28 mouse cellular contexts compared by ENCODE assay signal in genomic region chr15:98036578-98036977, GRCm38 (mm10). TPM values are rescaled to one million over a fixed set of nuclear protein-coding genes. Genes with fewer than 3 reads are reported as not detected.
DNase-seq lines count a peak whose midpoint lies in the region; ATAC-seq and TF ChIP-seq lines count a peak whose summit lies in the region.
"Had no signal": no experiment of that assay in that cellular context is flagged by ENCODE, and none has a peak within 500 bp of the region (broad histone marks: within the 10 kb centered on the region; RNA-seq: fewer than 3 reads in every experiment).

No protein-coding gene starts in this region.

- H3K36me3 ChIP-seq in midbrain, postnatal 0 days (ENCODE audit: insufficient read depth, low read length), result peaks cover 23% of the 10 kb centered on the region
- peaks cover 9% of the 10 kb centered on the region; the same call in 1 of the 2 replicates for H3K36me3 ChIP-seq in midbrain, embryonic 15.5 days (replicated peaks)
- peaks cover 17% of the 10 kb centered on the region; the same call in 1 of the 2 replicates for H3K36me3 ChIP-seq in stomach, postnatal 0 days (ENCODE audit: control insufficient read depth, insufficient read depth, low read length)

- H3K9me3 ChIP-seq in midbrain, postnatal 0 days (ENCODE audit: low read length), result no peaks in the 10 kb centered on the region
- H3K9me3 ChIP-seq in midbrain, embryonic 15.5 days, result no peaks in the 10 kb centered on the region
- H3K9me3 ChIP-seq in stomach, postnatal 0 days (ENCODE audit: control insufficient read depth, low read length), result no peaks in the 10 kb centered on the region
- H3K9me3 ChIP-seq: embryonic facial prominence, embryonic 10.5 days; embryonic facial prominence, embryonic 15.5 days; forebrain, embryonic 13.5 days; hindbrain, embryonic 12.5 days; limb, embryonic 12.5 days; liver, embryonic 12.5 days; megakaryocyte, embryonic 14.5 days; midbrain, embryonic 12.5 days had no signal

- H3K27me3 ChIP-seq in midbrain, postnatal 0 days (ENCODE audit: insufficient read depth, low read length), result no peaks in the 10 kb centered on the region
- H3K27me3 ChIP-seq in midbrain, embryonic 15.5 days (replicated peaks), result no peaks in the 10 kb centered on the region
- no peaks in the 10 kb centered on the region for H3K27me3 ChIP-seq in stomach, postnatal 0 days (ENCODE audit: control insufficient read depth, insufficient read depth, low read length)
- H3K27me3 ChIP-seq: embryonic facial prominence, embryonic 15.5 days; forebrain, embryonic 13.5 days; hindbrain, embryonic 12.5 days; limb, embryonic 12.5 days; liver, embryonic 12.5 days; midbrain, embryonic 12.5 days had no signal

- H3K4me3 ChIP-seq in layer of hippocampus, adult 2 months, result no peak overlapping the region
- no peak overlapping the region for H3K4me3 ChIP-seq in midbrain, postnatal 0 days (ENCODE audit: low read depth, low read length)
- H3K4me3 ChIP-seq in midbrain, embryonic 15.5 days, result no peak overlapping the region
- H3K4me3 ChIP-seq in stomach, postnatal 0 days (ENCODE audit: low read depth, low read length), result no peak overlapping the region
- H3K4me3 ChIP-seq: embryonic facial prominence, embryonic 10.5 days; embryonic facial prominence, embryonic 15.5 days; forebrain, embryonic 13.5 days; hindbrain, embryonic 12.5 days; limb, embryonic 12.5 days; liver, embryonic 12.5 days; megakaryocyte, embryonic 14.5 days; midbrain, embryonic 12.5 days had no signal

- no peak overlapping the region for H3K9ac ChIP-seq in midbrain, postnatal 0 days (replicated peaks; ENCODE audit: low read length, poor library complexity, severe bottlenecking)
- no peak overlapping the region for H3K9ac ChIP-seq in midbrain, embryonic 15.5 days
- H3K9ac ChIP-seq in stomach, postnatal 0 days (ENCODE audit: low read length), result no peak overlapping the region
- H3K9ac ChIP-seq: embryonic facial prominence, embryonic 15.5 days; forebrain, embryonic 13.5 days; hindbrain, embryonic 12.5 days; liver, embryonic 12.5 days; midbrain, embryonic 12.5 days had no signal

- TF ChIP-seq EP300 in stomach, postnatal 0 days (optimal IDR thresholded peaks at IDR 0.05), result no peak

- ATAC-seq in midbrain, postnatal 0 days (ENCODE audit: low FRiP score), result no peak
- ATAC-seq in midbrain, embryonic 15.5 days (replicated peaks), result no peak
- no peak for ATAC-seq in stomach, postnatal 0 days (ENCODE audit: low FRiP score, low TSS enrichment)
- ATAC-seq: forebrain, embryonic 13.5 days; liver, embryonic 12.5 days had no signal

- no peaks in the 10 kb centered on the region for H3K4me1 ChIP-seq in midbrain, postnatal 0 days (ENCODE audit: insufficient read depth, low read length)
- no peaks in the 10 kb centered on the region for H3K4me1 ChIP-seq in midbrain, embryonic 15.5 days
- H3K4me1 ChIP-seq in stomach, postnatal 0 days (replicated peaks; ENCODE audit: control insufficient read depth, insufficient read depth), result no peaks in the 10 kb centered on the region
- H3K4me1 ChIP-seq: liver, embryonic 12.5 days; megakaryocyte, embryonic 14.5 days had no signal

- DNase-seq in layer of hippocampus, adult 2 months (ENCODE audit: low spot score in 2 of 2), result no peak
- DNase-seq in layer of hippocampus, postnatal 14 days (ENCODE audit: low spot score in 2 of 2), result no peak
- DNase-seq in midbrain, postnatal 0 days (ENCODE audit: low spot score), result no peak
- DNase-seq in ES-CJ7 (ENCODE audit: low read depth, low spot score), result peak; percentile 43
- no peak for DNase-seq in stomach, postnatal 0 days (ENCODE audit: low spot score)
- DNase-seq in testis, postnatal 14 days (ENCODE audit: low spot score), result no peak
- no peak for DNase-seq in left cerebral cortex, postnatal 36 days (ENCODE audit: low spot score in 2 of 2)
- DNase-seq: cerebellum, adult 8-10 months; cerebellum, postnatal 25 days; gastrocnemius, postnatal 14 days; heart, postnatal 36 days; kidney, adult 8-10 months; layer of hippocampus, adult 9-11 months; lung, adult 2 months had no signal

- peak; percentile 34 for TF ChIP-seq CTCF in layer of hippocampus, adult 2 months (conservative IDR thresholded peaks at IDR 0.05)
- TF ChIP-seq CTCF in midbrain, postnatal 0 days (IDR thresholded peaks at IDR 0.05), result peak; percentile 21; the same call in 1 of the 2 replicates
- peak; percentile 19; the same call in 1 of the 2 replicates for TF ChIP-seq CTCF in stomach, postnatal 0 days (IDR thresholded peaks at IDR 0.05; ENCODE audit: low read depth)

- intact Hi-C loops in left cerebral cortex, postnatal 36 days (cut with DNase I), result no loop called here

- WGBS in midbrain, postnatal 0 days, result 94% methylated on average over 5 of the region's 5 CpGs
- WGBS in midbrain, embryonic 15.5 days, result 95% methylated on average over 5 of the region's 5 CpGs
- 96% methylated on average over 5 of the region's 5 CpGs for WGBS in stomach, postnatal 0 days

- H3K27ac ChIP-seq in layer of hippocampus, adult 2 months, result no peak overlapping the region
- H3K27ac ChIP-seq in midbrain, postnatal 0 days (ENCODE audit: low read depth, low read length), result no peak overlapping the region
- H3K27ac ChIP-seq in midbrain, embryonic 15.5 days, result no peak overlapping the region
- no peak overlapping the region for H3K27ac ChIP-seq in stomach, postnatal 0 days (replicated peaks)
- H3K27ac ChIP-seq: embryonic facial prominence, embryonic 15.5 days; forebrain, embryonic 13.5 days; hindbrain, embryonic 12.5 days; kidney, postnatal 0 days; limb, embryonic 12.5 days; liver, embryonic 12.5 days; midbrain, embryonic 12.5 days had no signal

- no peak overlapping the region for H3K4me2 ChIP-seq in midbrain, postnatal 0 days (ENCODE audit: low read depth, low read length, poor library complexity, severe bottlenecking)
- H3K4me2 ChIP-seq in midbrain, embryonic 15.5 days, result no peak overlapping the region
- no peak overlapping the region for H3K4me2 ChIP-seq in stomach, postnatal 0 days (replicated peaks; ENCODE audit: low read depth)
- H3K4me2 ChIP-seq: embryonic facial prominence, embryonic 15.5 days; forebrain, embryonic 13.5 days; heart, embryonic 11.5 days; hindbrain, embryonic 12.5 days; limb, embryonic 12.5 days; liver, embryonic 12.5 days; midbrain, embryonic 12.5 days had no signal

RNA-seq across cellular contexts. Expression of gene Col2a1, which starts 32.1 kb away (rescaled TPM):
- total RNA-seq in layer of hippocampus, adult 2 months (2021), result 1 to 10 TPM in 1 of 2 experiments, under 1 TPM in 1; 0.61 to 1.2 TPM
- total RNA-seq in layer of hippocampus, postnatal 14 days (2021), result 1 to 10 TPM in 1 of 2 experiments, under 1 TPM in 1; 0.69 to 1.2 TPM
- 13.8 and 17.8 TPM in 2 replicates for total RNA-seq in midbrain, postnatal 0 days (2014; rRNA removed)
- 4.9 and 6.2 TPM in 2 replicates for polyA plus RNA-seq in midbrain, postnatal 0 days (2015; fragmentation: Nextera tagmentation; extraction: Ambion mirVana)
- polyA plus RNA-seq in midbrain, embryonic 15.5 days (2015; fragmentation: Nextera tagmentation; extraction: Ambion mirVana), result 34.7 and 35.7 TPM in 2 replicates
- polyA plus RNA-seq in stomach, postnatal 0 days (2015; fragmentation: Nextera tagmentation; extraction: Ambion mirVana), result 0.05 and 0.21 TPM in 2 replicates
- total RNA-seq in left cerebral cortex, postnatal 36 days (2021), result under 1 TPM; 0.30 to 0.48 TPM
- total RNA-seq: granulocyte monocyte progenitor cell, adult 5-6 weeks; monocyte, adult 5-6 weeks had no signal
- polyA plus RNA-seq: large intestine, adult 2 months had no signal

RNA-seq across cellular contexts. Expression of gene Pfkm, which starts 55.8 kb away (rescaled TPM):
- 100 to 1,000 TPM; 333 to 349 TPM for total RNA-seq in layer of hippocampus, adult 2 months (2021)
- 100 to 1,000 TPM; 309 to 311 TPM for total RNA-seq in layer of hippocampus, postnatal 14 days (2021)
- 96.2 and 102 TPM in 2 replicates for total RNA-seq in midbrain, postnatal 0 days (2014; rRNA removed)
- polyA plus RNA-seq in midbrain, postnatal 0 days (2015; fragmentation: Nextera tagmentation; extraction: Ambion mirVana), result 89.9 and 96.4 TPM in 2 replicates
- 91.6 and 94.5 TPM in 2 replicates for polyA plus RNA-seq in midbrain, embryonic 15.5 days (2015; fragmentation: Nextera tagmentation; extraction: Ambion mirVana)
- polyA plus RNA-seq in stomach, postnatal 0 days (2015; fragmentation: Nextera tagmentation; extraction: Ambion mirVana), result 15.5 and 16.7 TPM in 2 replicates
- total RNA-seq in left cerebral cortex, postnatal 36 days (2021), result 100 to 1,000 TPM; 381 to 455 TPM

RNA-seq across cellular contexts. Expression of gene Senp1, which starts 57.0 kb away (rescaled TPM):
- 10 to 100 TPM; 12.7 to 13.5 TPM for total RNA-seq in layer of hippocampus, adult 2 months (2021)
- 10 to 100 TPM; 13.5 to 13.7 TPM for total RNA-seq in layer of hippocampus, postnatal 14 days (2021)
- 17.4 and 18.2 TPM in 2 replicates for total RNA-seq in midbrain, postnatal 0 days (2014; rRNA removed)
- polyA plus RNA-seq in midbrain, postnatal 0 days (2015; fragmentation: Nextera tagmentation; extraction: Ambion mirVana), result 12.1 and 12.4 TPM in 2 replicates
- polyA plus RNA-seq in midbrain, embryonic 15.5 days (2015; fragmentation: Nextera tagmentation; extraction: Ambion mirVana), result 23.2 and 24.3 TPM in 2 replicates
- polyA plus RNA-seq in stomach, postnatal 0 days (2015; fragmentation: Nextera tagmentation; extraction: Ambion mirVana), result 10.0 and 10.8 TPM in 2 replicates
- 10 to 100 TPM in 1 of 2 experiments, 1 to 10 TPM in 1; 9.8 to 14.5 TPM for total RNA-seq in left cerebral cortex, postnatal 36 days (2021)
